Mouse (Mus musculus) gastrocnemius, postnatal 10 days (tissue): ENCODE results near the gene Abhd14a. TPM values are rescaled to one million over a fixed set of nuclear protein-coding genes. Genes with fewer than 3 reads are reported as not detected.

Source experiments
- DNase-seq: peaks from one replicate; pipeline ENCODE4 v3.0.0; 2021; ENCODE audit warnings: mixed read lengths
- total RNA-seq, 2 experiments: library from RNA; stranded (reverse); gene quantifications; 2 replicates each; pipeline ENCODE4 v1.2.3; 2021

Gene Abhd14a
- total RNA-seq, 2 experiments from 2014 or later, result 13.5 to 15.3 TPM

DNA sequence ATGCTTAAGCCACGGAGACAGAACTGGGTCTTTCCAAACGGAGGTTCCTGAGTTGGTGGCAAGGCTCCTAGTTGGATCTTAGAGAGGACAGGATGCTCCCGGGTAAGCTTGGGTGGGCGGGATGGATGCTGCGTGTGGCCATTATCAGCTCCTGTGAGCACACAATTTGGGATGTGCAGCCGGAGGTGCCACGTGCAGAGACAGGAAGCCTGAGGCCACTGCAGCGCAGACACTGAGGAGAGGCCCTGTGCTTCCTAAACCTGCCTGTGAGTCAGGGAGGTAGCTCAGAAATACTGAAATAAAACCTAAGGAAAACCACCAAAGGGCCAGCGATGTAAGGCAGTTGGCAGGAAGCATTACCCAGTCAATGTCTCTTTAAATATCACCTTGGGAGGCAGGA lies 22.3 kb upstream of the Abhd14a start:
- DNase-seq, result no peak

DNA sequence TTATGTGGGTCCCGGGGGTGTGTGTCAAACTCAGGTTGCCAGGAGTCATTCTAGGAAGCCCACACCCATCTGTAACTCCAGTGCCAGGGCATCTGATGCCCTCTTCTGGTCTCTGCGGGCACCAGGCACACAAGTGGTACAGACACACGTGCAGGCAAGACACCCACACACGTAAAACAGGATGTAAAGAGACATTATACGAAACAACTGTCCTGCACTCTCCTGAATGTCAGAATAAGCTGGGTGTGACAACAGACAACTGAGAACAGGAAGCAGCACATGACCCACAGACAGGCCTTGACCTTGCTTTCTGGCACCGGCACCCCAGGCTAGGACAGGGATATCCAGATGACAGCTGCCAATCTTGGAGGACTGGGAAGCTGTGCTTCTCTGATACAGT lies 21.8 kb upstream of the Abhd14a start:
- DNase-seq, result no peak

DNA sequence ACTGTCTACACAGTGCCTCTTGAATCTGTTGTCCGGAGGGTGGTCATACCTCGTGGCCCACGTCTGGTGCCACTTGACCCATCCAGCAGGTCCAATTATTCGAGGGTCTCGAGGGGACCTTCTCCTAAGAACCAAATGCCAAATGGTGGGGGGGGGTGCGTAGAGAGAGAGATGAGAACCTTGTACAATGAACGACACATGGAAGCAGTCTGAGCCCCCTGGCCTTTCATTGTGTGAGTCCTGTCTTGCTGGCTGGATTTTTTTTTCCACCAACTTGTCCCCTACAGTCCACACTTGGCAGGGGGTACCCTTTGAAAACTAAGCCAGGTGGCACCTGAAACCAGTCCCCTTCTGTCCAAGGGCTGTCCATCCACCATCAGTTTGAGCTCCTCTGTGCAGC lies 20.3 kb upstream of the Abhd14a start:
- DNase-seq, result no peak

DNA sequence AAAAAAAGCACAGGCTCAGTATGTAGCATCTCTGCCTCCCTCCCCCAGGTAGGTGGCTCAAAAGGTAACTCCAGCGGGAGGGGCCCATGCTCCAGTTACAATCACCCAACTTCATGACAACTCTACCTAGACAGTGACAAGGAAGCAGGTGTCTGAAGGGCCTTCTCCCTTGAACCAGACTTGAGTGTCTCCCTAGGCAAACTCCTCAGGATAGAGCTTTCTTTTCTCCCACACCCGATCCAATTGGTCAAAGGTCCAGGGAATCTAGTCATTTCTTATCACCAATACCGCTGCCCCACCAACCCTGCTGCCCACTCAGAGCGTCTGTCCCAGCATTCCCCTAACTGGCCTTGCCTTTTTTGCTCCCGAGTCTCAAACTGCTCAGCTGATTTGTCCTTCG lies 19.2 kb upstream of the Abhd14a start:
- DNase-seq, result no peak

DNA sequence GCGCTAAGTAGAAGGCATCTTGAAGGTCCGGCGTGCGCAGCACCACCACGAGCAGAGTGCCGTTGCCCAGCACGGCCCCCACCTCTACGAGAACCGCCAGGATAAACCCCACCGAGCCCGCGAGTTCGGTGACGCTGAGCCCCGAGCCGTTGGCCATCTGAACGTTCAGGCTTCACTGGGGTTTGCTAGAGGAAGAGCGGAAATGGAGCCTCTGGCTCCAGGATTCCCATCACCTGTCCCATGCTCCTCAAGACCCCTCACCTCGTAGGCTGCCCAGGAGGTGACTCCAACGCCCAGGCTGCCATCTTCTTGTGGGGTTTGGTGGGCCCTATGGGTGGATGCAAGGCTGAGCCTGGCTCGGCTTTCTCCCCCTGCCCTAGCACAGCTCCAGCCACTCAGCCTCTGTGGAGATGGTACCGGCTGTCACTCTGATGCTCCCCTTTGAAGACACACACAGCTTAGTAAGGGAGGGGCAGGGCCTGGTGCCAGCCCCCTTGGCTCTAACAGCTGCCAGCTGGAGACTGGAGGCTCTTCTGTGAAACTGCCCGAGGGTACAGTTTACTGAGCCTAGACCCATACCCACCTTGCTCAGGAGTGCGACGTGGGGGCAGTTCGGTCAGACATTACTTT lies 18.2 kb upstream of the Abhd14a start, which contains the start of gene Gpr62:
Gpr62 (minus strand) TSS at position 368 of the 630 bp plus-strand sequence.
- peak; percentile 72 for DNase-seq

DNA sequence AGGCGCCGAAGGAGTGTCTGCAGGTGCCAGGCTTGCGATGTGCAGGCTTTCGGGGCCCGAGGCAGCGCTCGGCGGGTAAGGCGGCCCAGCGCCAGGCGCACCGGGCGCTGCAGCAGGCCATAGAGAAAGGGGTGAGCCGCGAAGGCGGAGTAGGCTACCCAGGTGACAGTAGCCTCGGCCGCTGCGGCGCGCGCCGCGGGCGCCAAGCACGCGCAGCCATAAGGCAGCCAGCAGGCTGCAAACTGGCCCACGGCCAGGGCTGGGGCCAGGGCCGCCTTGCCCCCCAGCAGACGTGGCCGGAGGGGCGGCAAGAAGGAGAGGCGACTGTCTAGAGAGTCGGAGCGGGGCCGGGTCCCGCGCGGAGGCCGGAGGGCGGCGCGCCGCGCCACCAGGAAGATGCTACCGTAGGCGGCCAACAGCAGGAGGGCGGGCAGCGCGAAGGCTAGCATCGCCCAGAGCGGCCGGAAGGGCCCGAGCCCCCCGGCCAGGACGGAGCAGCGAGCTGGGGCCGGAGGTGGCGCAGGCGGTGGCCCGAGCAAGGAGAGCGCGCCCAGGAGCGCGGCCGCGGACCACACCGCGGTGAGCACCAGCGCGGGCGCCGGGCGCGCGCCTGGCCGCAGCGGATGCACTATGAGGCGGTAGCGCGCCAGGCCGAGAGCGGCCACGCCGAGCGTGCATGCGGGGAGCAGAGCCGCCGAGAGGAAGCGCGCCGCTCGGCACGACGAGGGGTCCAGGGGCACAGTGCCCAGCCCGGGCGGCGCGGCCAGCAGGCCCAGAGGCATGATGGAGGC lies 17.5 kb upstream of the Abhd14a start:
- peak; percentile 75 for DNase-seq

DNA sequence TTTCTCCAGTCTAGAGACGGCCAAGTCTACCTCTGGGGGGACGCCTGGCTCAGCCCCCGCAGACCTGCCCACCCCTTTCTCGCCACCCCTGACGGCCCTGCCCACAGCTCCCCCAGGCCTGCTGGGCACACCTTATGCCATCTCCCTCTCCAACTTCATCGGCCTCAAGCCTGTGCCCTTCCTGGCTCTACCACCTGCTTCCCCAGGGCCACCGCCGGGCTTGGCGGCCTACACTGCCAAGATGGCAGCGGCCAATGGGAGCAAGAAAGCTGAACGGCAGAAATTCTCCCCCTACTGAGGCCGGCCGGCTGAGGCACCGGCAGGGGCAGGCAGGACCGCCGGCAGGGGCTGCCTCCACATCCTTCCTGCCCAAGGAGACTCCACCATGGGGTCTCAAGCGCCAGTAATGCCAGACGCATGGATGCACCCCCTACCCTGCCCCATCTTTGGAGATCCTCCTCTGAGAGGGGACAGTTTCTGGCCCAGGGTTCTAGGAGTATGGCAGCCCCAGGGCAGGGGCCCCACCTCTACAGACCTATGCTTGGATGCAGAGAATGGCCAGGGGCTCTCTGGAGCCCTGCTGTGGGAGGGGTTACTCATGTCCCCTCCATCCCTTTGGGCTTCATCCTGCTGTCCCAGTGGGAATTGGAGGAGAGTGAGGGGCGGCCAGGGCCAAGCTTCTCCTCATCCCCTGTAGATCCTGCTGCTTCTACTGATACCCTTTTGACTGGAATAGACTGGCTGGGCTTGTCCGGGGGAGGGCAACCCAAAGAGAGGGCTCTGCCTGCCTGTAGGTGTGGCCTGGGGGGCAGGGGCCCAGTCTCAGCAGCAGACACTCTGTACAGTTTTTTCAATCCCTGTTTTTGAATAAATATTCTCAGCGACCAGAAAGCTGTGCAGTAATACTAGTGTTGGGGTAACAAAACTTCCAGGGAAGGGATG lies 15.9 kb upstream of the Abhd14a start:
- no peak for DNase-seq

DNA sequence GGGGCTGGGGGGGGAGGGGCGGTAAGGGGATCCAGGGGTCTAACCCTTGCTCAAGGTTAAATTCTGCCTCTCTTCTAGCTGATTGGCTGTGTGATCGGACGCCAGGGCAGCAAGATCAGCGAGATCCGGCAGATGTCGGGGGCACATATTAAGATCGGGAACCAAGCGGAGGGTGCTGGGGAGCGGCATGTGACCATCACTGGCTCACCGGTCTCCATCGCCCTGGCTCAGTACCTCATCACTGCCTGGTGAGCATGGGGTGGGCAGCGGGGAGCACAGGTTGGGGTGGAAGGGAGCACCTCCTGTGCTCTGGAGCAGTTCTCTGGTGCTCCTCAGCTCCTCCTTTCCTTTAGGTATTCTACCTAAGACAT lies 14.9 kb upstream of the Abhd14a start:
- no peak for DNase-seq

DNA sequence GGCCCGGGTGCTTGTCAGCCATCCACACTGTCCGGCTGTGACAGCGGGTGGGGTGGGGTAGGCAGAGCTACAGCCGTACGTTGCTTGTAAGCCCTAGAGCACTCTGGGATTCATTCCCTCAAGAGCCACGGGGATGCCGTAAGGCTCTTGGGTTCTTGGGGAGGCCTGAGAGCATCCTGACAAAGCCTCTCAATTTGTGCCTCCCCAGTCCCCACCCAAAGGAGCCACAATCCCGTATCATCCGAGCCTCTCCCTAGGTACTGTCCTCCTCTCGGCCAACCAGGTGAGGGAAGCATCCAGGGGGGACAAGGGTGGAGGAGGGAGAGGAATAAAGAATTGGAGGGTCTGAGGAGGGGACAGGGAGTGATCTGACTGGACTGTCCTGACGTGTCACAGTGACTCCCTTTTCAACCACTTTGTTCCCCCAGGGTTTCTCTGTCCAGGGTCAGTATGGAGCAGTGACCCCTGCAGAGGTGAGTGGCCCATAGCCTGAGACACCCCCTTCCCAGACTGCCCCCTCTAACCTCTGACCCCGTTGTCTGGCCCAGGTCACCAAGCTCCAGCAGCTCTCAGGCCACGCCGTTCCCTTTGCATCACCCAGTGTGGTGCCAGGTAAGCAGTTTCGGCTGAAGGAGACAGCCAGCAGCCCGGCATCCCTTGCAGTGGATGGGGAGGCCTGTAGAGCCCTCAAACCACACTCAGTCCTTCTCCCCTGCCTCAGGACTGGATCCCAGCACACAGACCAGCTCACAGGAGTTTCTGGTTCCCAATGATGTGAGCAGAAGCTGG lies 14.4 kb upstream of the Abhd14a start:
- no peak for DNase-seq

DNA sequence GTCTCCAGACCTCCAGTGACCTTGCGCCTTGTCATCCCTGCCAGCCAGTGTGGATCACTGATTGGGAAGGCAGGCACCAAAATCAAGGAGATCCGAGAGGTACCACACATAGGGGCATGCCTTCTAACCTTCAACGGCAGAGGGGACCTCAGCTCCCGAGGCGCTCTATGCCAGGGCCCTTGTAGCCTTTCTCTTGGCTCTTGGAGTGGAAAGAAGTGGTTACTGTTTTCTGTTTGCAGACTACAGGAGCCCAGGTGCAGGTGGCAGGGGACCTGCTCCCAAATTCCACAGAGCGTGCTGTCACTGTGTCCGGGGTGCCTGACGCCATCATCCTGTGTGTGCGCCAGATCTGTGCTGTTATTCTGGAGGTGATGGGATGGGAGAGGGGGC lies 13.5 kb upstream of the Abhd14a start:
- DNase-seq, result no peak

DNA sequence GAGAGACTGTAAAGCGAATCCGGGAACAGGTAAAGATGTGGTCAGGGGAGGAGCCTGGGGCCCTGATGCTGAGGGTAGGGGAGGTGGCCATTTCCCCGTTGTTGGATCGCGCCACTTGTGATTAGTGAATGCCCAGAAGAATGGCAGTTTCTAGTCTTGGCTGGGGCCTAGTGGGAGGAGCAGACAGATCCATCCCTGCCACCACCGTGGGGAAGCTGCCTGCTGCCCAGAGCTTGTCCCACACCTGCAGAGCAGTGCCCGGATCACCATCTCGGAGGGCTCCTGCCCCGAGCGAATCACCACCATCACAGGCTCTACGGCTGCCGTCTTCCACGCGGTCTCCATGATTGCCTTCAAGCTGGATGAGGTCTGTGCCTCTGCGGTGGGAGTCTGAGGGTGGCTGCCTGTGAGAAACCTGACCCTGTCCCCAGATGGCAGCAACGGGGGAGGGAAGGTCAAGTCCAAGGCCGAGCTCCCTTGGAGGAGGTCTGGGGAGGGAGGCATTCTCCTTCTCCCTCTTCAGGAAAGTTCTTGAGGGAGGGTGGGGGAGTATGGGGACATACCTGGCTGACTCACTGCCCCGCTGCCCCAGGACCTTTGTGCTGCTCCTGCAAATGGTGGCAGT lies 13.0 kb upstream of the Abhd14a start:
- DNase-seq, result no peak

DNA sequence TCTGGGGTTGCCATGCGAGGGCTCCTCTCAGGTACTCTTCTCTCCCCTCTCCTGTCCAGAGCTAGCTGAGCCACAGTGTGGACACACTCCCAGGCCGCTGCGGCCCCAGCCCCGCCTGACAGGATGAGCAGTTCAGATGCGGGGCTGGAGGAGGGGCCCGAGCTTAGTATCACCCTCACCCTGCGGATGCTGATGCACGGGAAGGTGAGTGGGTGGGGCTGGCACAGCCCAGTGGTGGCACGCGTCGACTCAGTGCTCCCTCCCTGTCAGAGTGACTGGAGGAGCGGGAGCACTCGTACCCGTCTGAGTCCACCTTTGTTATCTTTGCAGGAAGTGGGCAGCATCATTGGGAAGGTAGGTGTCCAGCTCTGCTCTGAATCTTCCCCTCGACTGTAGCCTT lies 12.5 kb upstream of the Abhd14a start:
- DNase-seq, result no peak

DNA sequence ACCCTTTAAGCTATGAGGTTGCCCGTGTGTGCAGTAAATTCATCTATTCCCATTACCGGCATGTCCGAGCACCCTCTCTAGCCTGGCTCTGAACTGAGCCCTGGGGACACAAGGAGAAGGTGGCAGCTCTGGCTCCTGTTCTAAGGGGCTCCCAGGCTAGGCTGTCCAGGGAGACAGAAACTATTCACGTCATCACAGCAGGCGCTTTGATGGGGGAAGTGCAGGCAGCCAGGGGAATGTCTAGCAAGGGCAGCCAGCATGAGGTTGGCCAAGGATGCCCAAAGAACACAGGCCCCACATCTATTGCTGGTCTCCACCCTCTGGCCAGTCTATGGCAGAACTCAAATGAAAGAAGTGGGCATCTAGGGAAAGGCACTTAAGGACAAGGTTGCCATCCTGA lies 10.4 kb upstream of the Abhd14a start:
- no peak for DNase-seq

DNA sequence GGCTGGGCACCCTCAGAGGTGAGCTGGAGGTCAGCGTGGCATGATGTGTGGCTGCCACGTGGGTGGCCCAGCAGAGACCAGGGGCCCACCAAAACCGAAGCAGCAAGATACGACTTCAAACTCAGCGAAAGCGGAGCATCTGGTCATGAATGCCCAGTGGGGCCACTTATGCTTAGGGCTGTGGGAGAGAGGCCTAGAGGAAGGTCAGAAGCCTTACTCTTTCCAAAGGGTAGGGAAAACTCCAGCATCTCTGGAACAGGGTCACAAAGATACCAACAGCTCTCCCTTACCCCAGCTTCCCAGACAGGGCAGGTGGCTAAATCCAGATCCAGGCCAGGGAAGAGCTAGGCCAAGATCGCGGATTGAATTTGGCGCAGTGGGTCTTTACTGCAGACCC lies 9.7 kb upstream of the Abhd14a start:
- no peak for DNase-seq

DNA sequence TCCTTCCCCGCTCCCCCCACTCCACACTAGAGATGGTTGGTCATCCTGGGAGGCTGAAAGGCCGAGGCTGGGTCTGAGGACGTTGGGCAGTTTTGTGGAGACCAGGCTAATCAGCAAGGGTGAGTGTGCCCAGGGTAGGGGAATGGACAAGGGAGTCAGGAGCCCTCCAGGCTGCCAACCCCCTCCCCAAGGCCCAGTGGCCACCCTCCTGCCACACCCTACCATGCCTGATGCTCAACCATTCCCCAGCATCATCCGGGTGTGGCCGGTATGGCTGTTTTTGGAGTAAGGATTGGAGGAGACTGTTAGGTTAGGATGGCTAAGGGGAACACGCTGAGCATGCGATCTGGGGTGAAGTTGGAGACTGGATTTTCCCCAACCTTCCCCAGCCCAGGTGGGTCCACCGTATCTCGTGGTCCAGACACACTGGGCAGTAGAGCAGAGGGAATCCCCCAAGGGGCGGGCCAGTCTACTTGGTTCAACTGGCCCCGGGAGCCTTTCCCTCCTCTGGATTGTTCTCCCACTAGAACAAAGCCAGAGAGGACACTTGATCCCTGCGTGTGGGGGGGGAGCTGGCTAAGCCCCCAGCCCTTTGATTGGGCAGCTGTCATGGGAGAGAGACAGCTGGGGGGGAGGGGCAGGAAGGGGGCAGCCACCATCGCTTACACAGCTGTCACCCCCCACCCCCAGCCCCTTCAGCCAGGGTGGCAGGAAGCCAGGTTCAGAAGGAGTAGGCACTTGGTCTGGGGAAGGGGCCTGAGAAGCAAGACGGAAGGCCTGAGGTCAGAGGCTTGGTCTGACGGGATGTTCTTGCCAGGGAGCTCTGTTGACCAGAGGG lies 9.1 kb upstream of the Abhd14a start:
- DNase-seq, result peak; percentile 52

DNA sequence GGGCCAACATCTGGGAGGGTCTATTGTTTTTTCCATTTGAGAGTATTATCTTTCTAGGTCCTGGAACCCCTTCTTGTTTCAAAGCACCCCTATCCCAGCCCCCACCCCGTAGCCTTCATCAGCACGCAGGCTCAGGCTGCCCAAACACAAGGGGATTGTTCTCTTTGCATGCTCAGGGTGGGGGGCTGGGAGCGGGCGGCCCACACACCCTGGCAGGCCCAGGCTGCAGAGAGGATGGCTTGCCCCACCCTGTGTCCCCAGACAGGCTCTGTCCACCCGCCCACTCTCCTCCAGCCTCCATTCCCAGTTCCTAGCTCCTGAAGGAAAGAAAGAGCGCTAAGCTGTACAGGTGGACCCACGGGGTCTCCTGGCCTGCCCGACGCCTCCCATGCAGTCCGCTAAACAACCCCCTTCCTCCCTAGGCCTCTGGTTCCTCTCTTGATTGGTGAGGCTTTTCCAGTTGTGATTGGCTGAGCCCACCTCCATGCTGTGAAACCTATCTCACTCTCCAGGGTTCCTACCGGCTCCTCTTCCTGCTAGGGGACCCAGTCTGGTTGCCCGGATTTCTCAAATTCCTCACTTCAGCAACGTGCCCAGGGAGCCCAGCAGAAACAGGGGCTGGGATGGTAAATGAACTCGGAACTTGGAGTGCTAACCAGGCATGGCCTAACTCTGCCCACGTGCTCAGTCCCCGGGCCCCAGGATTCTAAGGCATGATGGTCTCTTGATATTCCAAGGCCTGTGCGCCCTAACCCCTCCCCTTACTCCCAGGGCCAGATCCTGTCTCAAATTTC lies 7.6 kb upstream of the Abhd14a start:
- DNase-seq, result no peak

DNA sequence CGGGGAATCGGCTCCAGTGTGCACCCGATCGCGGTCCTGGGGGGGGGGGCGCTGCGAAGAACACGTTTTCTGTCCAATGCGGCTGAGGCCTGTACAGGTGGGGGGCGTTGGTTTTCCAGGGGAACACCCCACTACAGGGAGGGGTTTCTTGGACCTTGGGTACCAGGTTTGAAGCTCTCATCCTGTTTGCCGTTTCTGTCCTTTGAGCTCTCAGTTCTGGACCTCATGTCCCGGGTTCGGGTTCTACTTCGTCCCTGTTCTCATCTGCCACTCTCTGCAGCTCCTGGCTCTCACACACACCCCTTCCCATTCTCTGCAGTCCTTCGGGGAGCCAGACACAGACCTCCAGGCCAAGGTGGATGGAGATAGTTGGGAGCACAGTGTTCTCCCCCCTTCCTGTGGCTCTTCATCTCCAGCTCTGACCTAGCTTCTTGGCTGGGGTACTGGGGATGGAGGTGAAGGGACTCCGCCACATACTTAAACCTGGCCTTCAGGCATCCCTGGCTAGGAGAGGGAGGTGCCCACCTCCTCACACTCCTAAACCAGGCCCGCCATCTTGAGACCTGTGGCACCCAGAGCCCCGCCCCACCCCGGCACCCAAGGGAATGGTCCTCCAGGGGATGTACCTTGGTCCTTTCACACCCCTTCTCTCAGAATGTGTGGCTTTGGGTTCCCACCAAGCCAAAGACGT lies 6.7 kb upstream of the Abhd14a start:
- no peak for DNase-seq

DNA sequence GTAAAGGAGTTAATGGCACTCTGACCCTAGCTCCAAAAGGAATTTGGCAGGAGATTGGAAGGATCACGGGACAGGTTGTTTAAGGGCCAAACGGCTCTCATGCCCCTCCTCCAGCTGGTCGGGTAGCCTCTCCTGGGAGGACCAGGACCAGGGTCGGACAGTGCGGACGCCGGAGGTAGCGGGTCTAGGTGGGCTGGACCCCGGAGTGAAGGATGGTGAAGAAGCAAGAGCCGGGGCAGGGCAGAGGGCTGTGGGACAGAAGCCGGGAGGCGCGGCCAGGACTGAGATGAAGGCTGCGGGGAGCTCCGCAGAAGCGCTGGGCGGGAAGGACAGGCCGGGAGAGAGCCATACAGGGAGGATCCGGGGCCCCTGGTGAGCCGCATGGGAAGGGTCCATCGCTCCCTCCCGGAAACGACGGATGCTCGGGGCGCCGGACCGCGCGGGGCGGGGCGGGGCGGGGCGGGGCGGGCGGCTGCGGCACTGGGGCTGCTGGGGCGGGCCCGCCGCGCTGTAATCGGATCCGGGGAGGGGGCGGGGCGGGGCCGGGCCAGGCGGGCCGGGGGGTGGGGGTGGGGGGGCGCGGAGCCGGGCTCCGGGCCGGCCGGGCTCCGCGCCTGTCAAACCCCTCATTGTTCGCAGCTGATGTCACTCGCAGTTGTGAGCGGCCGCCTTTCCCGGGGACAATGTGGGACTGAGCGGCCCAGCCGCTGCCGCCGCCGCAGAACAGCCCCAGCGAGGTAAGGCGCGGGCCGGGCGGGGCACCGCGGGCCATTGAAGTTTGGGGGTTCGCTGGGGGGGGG lies 6.0 kb upstream of the Abhd14a start, which contains the start of gene Pcbp4:
Pcbp4 (plus strand) TSS at position 21 of the 800 bp plus-strand sequence.
- peak; percentile 63 for DNase-seq
